In genomic region chr9:104035261-104036015, GRCm38 (mm10) we compare ENCODE assay signal across 9 mouse cellular contexts. TPM values are rescaled to one million over a fixed set of nuclear protein-coding genes. Genes with fewer than 3 reads are reported as not detected.
A peak's percentile ranks its signal among the peaks of the same experiment; 100 is the strongest.
DNase-seq lines count a peak whose midpoint lies in the region; ATAC-seq lines count a peak whose summit lies in the region.
"Had no signal": no experiment of that assay in that cellular context is flagged by ENCODE, and none has a peak within 500 bp of the region (broad histone marks: within the 10 kb centered on the region; RNA-seq: fewer than 3 reads in every experiment).

No protein-coding gene starts in this region.

- ATAC-seq in hindbrain, embryonic 11.5 days (ENCODE audit: low FRiP score): no peak
- ATAC-seq in hindbrain, embryonic 13.5 days (ENCODE audit: low FRiP score): no peak
- ATAC-seq in inflammation-experienced regulatory T-cells, adult 6 months: peak; percentile 64

- H3K36me3 ChIP-seq in hindbrain, embryonic 11.5 days (ENCODE audit: control insufficient read depth, insufficient read depth, low read length): no peaks in the 10 kb centered on the region
- H3K36me3 ChIP-seq in hindbrain, embryonic 13.5 days: peaks cover 25% of the 10 kb centered on the region

- peak; percentile 86 for DNase-seq in hindbrain, embryonic 11.5 days (ENCODE audit: low spot score)
- peak; percentile 43 for DNase-seq in cerebellum, adult 11-12 months
- DNase-seq in frontal cortex, adult 2 months (ENCODE audit: extremely low spot score in 1 of 2, low spot score in 1 of 2): peak; percentile 38 to 87
- DNase-seq in left cerebral cortex, adult 9 months (ENCODE audit: low spot score in 2 of 2): peak; percentile 13 to 75
- peak; percentile 87 for DNase-seq in mesoderm, embryonic 11.5 days (ENCODE audit: low read depth, low spot score)
- peak; percentile 40 to 59 for DNase-seq in spleen, postnatal 36 days (ENCODE audit: low spot score in 2 of 2)

- no peak overlapping the region for H3K27ac ChIP-seq in hindbrain, embryonic 11.5 days (ENCODE audit: low read depth, low read length)
- no peak overlapping the region for H3K27ac ChIP-seq in hindbrain, embryonic 13.5 days
- H3K27ac ChIP-seq: embryonic facial prominence, embryonic 12.5 days had no signal

- no peaks in the 10 kb centered on the region for H3K9me3 ChIP-seq in hindbrain, embryonic 11.5 days (ENCODE audit: control insufficient read depth, low read length)
- H3K9me3 ChIP-seq in hindbrain, embryonic 13.5 days: no peaks in the 10 kb centered on the region
- H3K9me3 ChIP-seq: embryonic facial prominence, embryonic 12.5 days had no signal

- no peak overlapping the region for H3K4me2 ChIP-seq in hindbrain, embryonic 11.5 days (replicated peaks; ENCODE audit: low read depth, low read length)
- no peak overlapping the region for H3K4me2 ChIP-seq in hindbrain, embryonic 13.5 days
- H3K4me2 ChIP-seq: embryonic facial prominence, embryonic 12.5 days had no signal

- no peak overlapping the region for H3K4me3 ChIP-seq in hindbrain, embryonic 11.5 days (ENCODE audit: low read depth, low read length)
- no peak overlapping the region for H3K4me3 ChIP-seq in hindbrain, embryonic 13.5 days
- H3K4me3 ChIP-seq: embryonic facial prominence, embryonic 12.5 days had no signal

- no peaks in the 10 kb centered on the region for H3K27me3 ChIP-seq in hindbrain, embryonic 11.5 days (ENCODE audit: control insufficient read depth, insufficient read depth, low read length)
- no peaks in the 10 kb centered on the region for H3K27me3 ChIP-seq in hindbrain, embryonic 13.5 days
- H3K27me3 ChIP-seq: embryonic facial prominence, embryonic 12.5 days had no signal

- 45% methylated on average over 24 of the region's 24 CpGs for WGBS in hindbrain, embryonic 11.5 days
- 49% methylated on average over 24 of the region's 24 CpGs for WGBS in hindbrain, embryonic 13.5 days

- H3K9ac ChIP-seq in hindbrain, embryonic 11.5 days (ENCODE audit: low read depth, low read length): no peak overlapping the region
- no peak overlapping the region for H3K9ac ChIP-seq in hindbrain, embryonic 13.5 days
- H3K9ac ChIP-seq: embryonic facial prominence, embryonic 12.5 days had no signal

- no peaks in the 10 kb centered on the region for H3K4me1 ChIP-seq in hindbrain, embryonic 11.5 days (replicated peaks; ENCODE audit: control insufficient read depth, insufficient read depth, low read length)
- H3K4me1 ChIP-seq in hindbrain, embryonic 13.5 days (replicated peaks): no peaks in the 10 kb centered on the region
- H3K4me1 ChIP-seq: embryonic facial prominence, embryonic 12.5 days had no signal

RNA-seq across cellular contexts. Expression of gene Gm28305, which starts 5.0 kb away (rescaled TPM):
- not detected in 2 replicates for polyA plus RNA-seq in hindbrain, embryonic 11.5 days (2014; fragmentation: Nextera tagmentation; extraction: Ambion mirVana)
- polyA plus RNA-seq in hindbrain, embryonic 13.5 days (2015; fragmentation: Nextera tagmentation; extraction: Ambion mirVana): not detected in 2 replicates
- polyA plus RNA-seq in frontal cortex, adult 2 months (2012; rRNA removed): not detected in 2 replicates
- not detected for polyA plus RNA-seq in inflammation-experienced regulatory T-cells, adult 6 months (2017; shearing (Covaris generic))
- polyA plus RNA-seq: embryonic facial prominence, embryonic 12.5 days had no signal

RNA-seq across cellular contexts. Expression of gene Uba5, which starts 27.5 kb away (rescaled TPM):
- polyA plus RNA-seq in hindbrain, embryonic 11.5 days (2014; fragmentation: Nextera tagmentation; extraction: Ambion mirVana): 68.1 and 68.6 TPM in 2 replicates
- polyA plus RNA-seq in hindbrain, embryonic 13.5 days (2015; fragmentation: Nextera tagmentation; extraction: Ambion mirVana): 65.5 and 67.4 TPM in 2 replicates
- 55.9 and 57.5 TPM in 2 replicates for polyA plus RNA-seq in frontal cortex, adult 2 months (2012; rRNA removed)
- polyA plus RNA-seq in inflammation-experienced regulatory T-cells, adult 6 months (2017; shearing (Covaris generic)): 10 to 100 TPM; 12.2 to 13.2 (median 12.9) TPM

RNA-seq across cellular contexts. Expression of gene Acad11, which starts 27.7 kb away (rescaled TPM):
- 7.9 and 9.2 TPM in 2 replicates for polyA plus RNA-seq in hindbrain, embryonic 11.5 days (2014; fragmentation: Nextera tagmentation; extraction: Ambion mirVana)
- 7.9 and 8.4 TPM in 2 replicates for polyA plus RNA-seq in hindbrain, embryonic 13.5 days (2015; fragmentation: Nextera tagmentation; extraction: Ambion mirVana)
- 23.6 and 24.1 TPM in 2 replicates for polyA plus RNA-seq in frontal cortex, adult 2 months (2012; rRNA removed)
- 10 to 100 TPM in 1 of 3 experiments, 1 to 10 TPM in 2; 4.2 to 11.6 (median 4.6) TPM for polyA plus RNA-seq in inflammation-experienced regulatory T-cells, adult 6 months (2017; shearing (Covaris generic))

RNA-seq across cellular contexts. Expression of gene Nphp3, which starts 33.1 kb away (rescaled TPM):
- 3.7 and 4.2 TPM in 2 replicates for polyA plus RNA-seq in hindbrain, embryonic 11.5 days (2014; fragmentation: Nextera tagmentation; extraction: Ambion mirVana)
- 2.9 and 3.9 TPM in 2 replicates for polyA plus RNA-seq in hindbrain, embryonic 13.5 days (2015; fragmentation: Nextera tagmentation; extraction: Ambion mirVana)
- polyA plus RNA-seq in frontal cortex, adult 2 months (2012; rRNA removed): 8.9 and 10.8 TPM in 2 replicates
- polyA plus RNA-seq in inflammation-experienced regulatory T-cells, adult 6 months (2017; shearing (Covaris generic)): 1 to 10 TPM in 2 of 3 experiments, under 1 TPM in 1; 0.13 to 1.8 (median 1.1) TPM
